In the genomic region with DNA sequence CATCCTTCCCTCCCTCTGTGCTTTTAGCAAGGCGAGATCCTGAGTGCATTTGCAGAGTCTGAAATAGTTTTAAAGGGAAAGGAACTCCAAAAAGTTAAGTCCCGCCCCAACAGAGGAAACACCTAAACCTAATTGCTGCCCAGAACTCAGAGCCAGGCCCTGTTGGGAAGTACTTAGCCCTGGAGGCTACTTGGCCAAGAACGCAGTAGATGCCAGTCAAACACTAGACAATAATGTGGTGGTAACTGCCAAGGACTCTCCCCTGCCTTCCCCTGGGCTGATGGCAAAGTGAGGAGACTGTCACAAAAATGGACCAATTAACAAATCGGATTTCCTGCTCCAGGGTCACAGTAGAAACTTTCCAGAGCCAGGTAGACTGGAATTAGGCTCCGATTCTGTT, we compare ENCODE assay signal across 15 mouse cellular contexts. TPM values are rescaled to one million over a fixed set of nuclear protein-coding genes. Genes with fewer than 3 reads are reported as not detected.
A peak's percentile ranks its signal among the peaks of the same experiment; 100 is the strongest.
DNase-seq lines count a peak whose midpoint lies in the region; ATAC-seq and TF ChIP-seq lines count a peak whose summit lies in the region.
"Had no signal": no experiment of that assay in that cellular context is flagged by ENCODE, and none has a peak within 500 bp of the region (broad histone marks: within the 10 kb centered on the region; RNA-seq: fewer than 3 reads in every experiment).

No protein-coding gene starts in this region.

- no peaks in the 10 kb centered on the region for H3K27me3 ChIP-seq in lung, embryonic 14.5 days (ENCODE audit: insufficient read depth, low read length)
- no peaks in the 10 kb centered on the region for H3K27me3 ChIP-seq in lung, postnatal 0 days (replicated peaks; ENCODE audit: insufficient read depth, low read length)
- no peaks in the 10 kb centered on the region for H3K27me3 ChIP-seq in limb, embryonic 13.5 days
- no peaks in the 10 kb centered on the region for H3K27me3 ChIP-seq in stomach, embryonic 16.5 days (ENCODE audit: control insufficient read depth, insufficient read depth, low read length)
- H3K27me3 ChIP-seq: CH12.LX; heart, embryonic 12.5 days had no signal

- TF ChIP-seq EP300 in lung, postnatal 0 days (IDR thresholded peaks at IDR 0.05), result no peak

- 78% methylated on average over 5 of the region's 5 CpGs for WGBS in lung, embryonic 14.5 days
- WGBS in lung, postnatal 0 days, result 79% methylated on average over 5 of the region's 5 CpGs
- WGBS in bone marrow, adult 2 months, result 80% methylated on average over 5 of the region's 5 CpGs
- WGBS in limb, embryonic 13.5 days, result 64% methylated on average over 5 of the region's 5 CpGs
- WGBS in stomach, embryonic 16.5 days, result 81% methylated on average over 5 of the region's 5 CpGs

- no peaks in the 10 kb centered on the region for H3K36me3 ChIP-seq in lung, embryonic 14.5 days (ENCODE audit: insufficient read depth)
- H3K36me3 ChIP-seq in lung, postnatal 0 days (ENCODE audit: insufficient read depth, low read length), result no peaks in the 10 kb centered on the region
- no peaks in the 10 kb centered on the region for H3K36me3 ChIP-seq in limb, embryonic 13.5 days
- no peaks in the 10 kb centered on the region for H3K36me3 ChIP-seq in stomach, embryonic 16.5 days (ENCODE audit: control insufficient read depth, insufficient read depth, low read length)
- H3K36me3 ChIP-seq: heart, embryonic 12.5 days had no signal

- no peak for ATAC-seq in lung, embryonic 14.5 days (ENCODE audit: insufficient read depth)
- ATAC-seq in lung, postnatal 0 days, result no peak
- ATAC-seq in limb, embryonic 13.5 days (ENCODE audit: low FRiP score, low read depth), result no peak
- ATAC-seq in stomach, embryonic 16.5 days (ENCODE audit: insufficient read depth, low FRiP score), result no peak
- ATAC-seq: forebrain, embryonic 16.5 days had no signal

- no peak for TF ChIP-seq POLR2A in bone marrow, adult 2 months (IDR thresholded peaks at IDR 0.05; ENCODE audit: borderline replicate concordance, control insufficient read depth, low read depth, low read length)

- H3K27ac ChIP-seq in lung, embryonic 14.5 days (ENCODE audit: low read depth), result no peak overlapping the region
- no peak overlapping the region for H3K27ac ChIP-seq in lung, postnatal 0 days (ENCODE audit: low read length)
- H3K27ac ChIP-seq in bone marrow, adult 2 months (ENCODE audit: control insufficient read depth, insufficient read depth, low read depth, low read length, poor library complexity), result no peak overlapping the region
- peak overlapping the region; percentile 85 for H3K27ac ChIP-seq in limb, embryonic 13.5 days
- no peak overlapping the region for H3K27ac ChIP-seq in stomach, embryonic 16.5 days (ENCODE audit: low read length)
- H3K27ac ChIP-seq: macrophage had no signal

- H3K9me3 ChIP-seq in lung, embryonic 14.5 days (ENCODE audit: low read depth, low read length), result no peaks in the 10 kb centered on the region
- no peaks in the 10 kb centered on the region for H3K9me3 ChIP-seq in lung, postnatal 0 days (ENCODE audit: low read length)
- H3K9me3 ChIP-seq in limb, embryonic 13.5 days, result no peaks in the 10 kb centered on the region
- no peaks in the 10 kb centered on the region for H3K9me3 ChIP-seq in stomach, embryonic 16.5 days (replicated peaks; ENCODE audit: control insufficient read depth, low read length)
- H3K9me3 ChIP-seq: heart, embryonic 12.5 days had no signal

- no peak overlapping the region for H3K9ac ChIP-seq in lung, embryonic 14.5 days
- H3K9ac ChIP-seq in lung, postnatal 0 days (replicated peaks; ENCODE audit: low read depth), result no peak overlapping the region
- no peak overlapping the region for H3K9ac ChIP-seq in limb, embryonic 13.5 days
- peak overlapping the region; percentile 33; the same call in 1 of the 2 replicates for H3K9ac ChIP-seq in stomach, embryonic 16.5 days (ENCODE audit: low read length)
- H3K9ac ChIP-seq: heart, embryonic 12.5 days had no signal

- DNase-seq in lung, embryonic 14.5 days, result no peak
- no peak for DNase-seq in lung, postnatal 0 days (ENCODE audit: low spot score)
- DNase-seq in ovary, adult 18-20 months (ENCODE audit: low spot score), result no peak
- no peak for DNase-seq in lung, adult 18-20 months
- DNase-seq: adrenal gland, adult 2 months; cerebellum, postnatal 14 days; kidney, postnatal 10 days; thymus, adult 2 months had no signal

- peak overlapping the region; percentile 69; the same call in 1 of the 2 replicates for H3K4me2 ChIP-seq in lung, embryonic 14.5 days
- H3K4me2 ChIP-seq in lung, postnatal 0 days (replicated peaks; ENCODE audit: low read depth, low read length), result no peak overlapping the region
- peak overlapping the region; percentile 70 for H3K4me2 ChIP-seq in limb, embryonic 13.5 days (replicated peaks)
- H3K4me2 ChIP-seq in stomach, embryonic 16.5 days (ENCODE audit: low read depth, low read length), result no peak overlapping the region

- H3K4me3 ChIP-seq in lung, embryonic 14.5 days (ENCODE audit: low read depth, low read length), result no peak overlapping the region
- no peak overlapping the region for H3K4me3 ChIP-seq in lung, postnatal 0 days (ENCODE audit: low read depth, low read length)
- peak overlapping the region; percentile 24 for H3K4me3 ChIP-seq in bone marrow, adult 2 months (replicated peaks; ENCODE audit: control insufficient read depth, low read depth, low read length)
- no peak overlapping the region; the same call in 1 of the 2 replicates for H3K4me3 ChIP-seq in limb, embryonic 13.5 days
- no peak overlapping the region for H3K4me3 ChIP-seq in stomach, embryonic 16.5 days (replicated peaks; ENCODE audit: low read length)

- peaks cover 3% of the 10 kb centered on the region; the same call in 1 of the 2 replicates for H3K4me1 ChIP-seq in lung, embryonic 14.5 days (ENCODE audit: insufficient read depth)
- peaks cover 4% of the 10 kb centered on the region; the same call in 1 of the 2 replicates for H3K4me1 ChIP-seq in lung, postnatal 0 days (ENCODE audit: insufficient read depth, low read depth, low read length)
- peaks cover 1% of the 10 kb centered on the region; the same call in 1 of the 2 replicates for H3K4me1 ChIP-seq in bone marrow, adult 2 months (ENCODE audit: control insufficient read depth, insufficient read depth, low read length)
- H3K4me1 ChIP-seq in limb, embryonic 13.5 days, result peaks cover 47% of the 10 kb centered on the region
- H3K4me1 ChIP-seq in stomach, embryonic 16.5 days (ENCODE audit: control insufficient read depth, insufficient read depth, low read length), result peaks cover 27% of the 10 kb centered on the region

- TF ChIP-seq CTCF in lung, embryonic 14.5 days (IDR thresholded peaks at IDR 0.05; ENCODE audit: low read depth), result no peak
- TF ChIP-seq CTCF in lung, postnatal 0 days (IDR thresholded peaks at IDR 0.05), result no peak
- TF ChIP-seq CTCF in bone marrow, adult 2 months (IDR thresholded peaks at IDR 0.05; ENCODE audit: control insufficient read depth, insufficient read depth, low read length), result no peak

RNA-seq across cellular contexts. Expression of gene Nqo1, which starts 1.1 kb away (rescaled TPM):
- 10.9 TPM in 2 replicates for polyA plus RNA-seq in lung, embryonic 14.5 days (2014; fragmentation: Nextera tagmentation; extraction: Ambion mirVana)
- 8.1 and 8.2 TPM in 2 replicates for polyA plus RNA-seq in lung, postnatal 0 days (2015; fragmentation: Nextera tagmentation; extraction: Ambion mirVana)
- 8.1 and 14.0 TPM in 2 replicates for polyA plus RNA-seq in bone marrow, adult 2 months (2011; ENCODE audit: insufficient read depth, insufficient read length, low replicate concordance, missing spikeins)
- 18.8 and 20.3 TPM in 2 replicates for polyA plus RNA-seq in limb, embryonic 13.5 days (2015; fragmentation: Nextera tagmentation; extraction: Ambion mirVana)
- 25.0 and 34.2 TPM in 2 replicates for polyA plus RNA-seq in stomach, embryonic 16.5 days (2015; fragmentation: Nextera tagmentation; extraction: Ambion mirVana)

RNA-seq across cellular contexts. Expression of gene Nob1, which starts 23.0 kb away (rescaled TPM):
- polyA plus RNA-seq in lung, embryonic 14.5 days (2014; fragmentation: Nextera tagmentation; extraction: Ambion mirVana), result 73.9 and 82.0 TPM in 2 replicates
- polyA plus RNA-seq in lung, postnatal 0 days (2015; fragmentation: Nextera tagmentation; extraction: Ambion mirVana), result 26.4 and 27.5 TPM in 2 replicates
- 20.5 and 28.4 TPM in 2 replicates for polyA plus RNA-seq in bone marrow, adult 2 months (2011; ENCODE audit: insufficient read depth, insufficient read length, low replicate concordance, missing spikeins)
- polyA plus RNA-seq in limb, embryonic 13.5 days (2015; fragmentation: Nextera tagmentation; extraction: Ambion mirVana), result 95.3 and 96.4 TPM in 2 replicates
- 72.7 and 73.5 TPM in 2 replicates for polyA plus RNA-seq in stomach, embryonic 16.5 days (2015; fragmentation: Nextera tagmentation; extraction: Ambion mirVana)

RNA-seq across cellular contexts. Expression of gene Wwp2, which starts 34.3 kb away (rescaled TPM):
- 47.7 and 48.2 TPM in 2 replicates for polyA plus RNA-seq in lung, embryonic 14.5 days (2014; fragmentation: Nextera tagmentation; extraction: Ambion mirVana)
- polyA plus RNA-seq in lung, postnatal 0 days (2015; fragmentation: Nextera tagmentation; extraction: Ambion mirVana), result 27.3 and 28.1 TPM in 2 replicates
- 61.9 and 103 TPM in 2 replicates for polyA plus RNA-seq in bone marrow, adult 2 months (2011; ENCODE audit: insufficient read depth, insufficient read length, low replicate concordance, missing spikeins)
- polyA plus RNA-seq in limb, embryonic 13.5 days (2015; fragmentation: Nextera tagmentation; extraction: Ambion mirVana), result 329 and 357 TPM in 2 replicates
- 36.2 and 36.5 TPM in 2 replicates for polyA plus RNA-seq in stomach, embryonic 16.5 days (2015; fragmentation: Nextera tagmentation; extraction: Ambion mirVana)

Comparison
In these comparisons a context has a peak if more than half of its experiments do, and no peak if none do; other contexts are left out.
1. H3K4me2 ChIP-seq: peak in lung, embryonic 14.5 days (single experiment) and limb, embryonic 13.5 days (single experiment); none in lung, postnatal 0 days (single experiment) and stomach, embryonic 16.5 days (single experiment).